Mouse (Mus musculus): ENCODE measurements around the gene Smim11.

DNA sequence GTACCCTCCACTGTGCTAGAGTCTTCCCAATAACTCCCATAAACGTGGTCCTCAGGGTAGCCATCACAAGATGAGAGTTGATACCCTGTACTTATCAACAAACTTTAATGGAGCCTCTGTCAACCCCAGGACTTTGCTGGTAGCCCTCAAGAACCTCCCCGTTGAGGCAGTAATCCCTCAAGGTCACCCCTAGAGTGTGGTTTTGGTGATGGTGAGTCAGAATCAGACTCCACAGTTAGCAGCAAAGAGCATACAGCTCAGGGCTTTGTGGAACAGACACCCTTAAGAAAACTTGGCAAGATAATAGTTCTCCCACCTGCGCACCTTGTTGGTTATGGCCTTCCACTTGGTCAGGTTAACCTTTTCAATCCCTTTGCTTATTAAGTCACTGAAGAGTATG is 19.3 kb downstream of the Smim11 start:
- TF ChIP-seq CTCF (IDR thresholded peaks at IDR 0.05; ENCODE audit: borderline replicate concordance, extremely low read depth, insufficient read depth, insufficient read length) = no peak
- TF ChIP-seq POLR2A (IDR thresholded peaks at IDR 0.05; ENCODE audit: borderline replicate concordance, extremely low read depth, insufficient read depth, insufficient read length, poor library complexity, severe bottlenecking) = no peak
